Mouse (Mus musculus) Patski (cell line): Measurements from ENCODE around the gene Map2k1. TPM values are rescaled to one million over a fixed set of nuclear protein-coding genes. Genes with fewer than 3 reads are reported as not detected.
"Not testable (repeated sequence)": the region's sequence is repeated elsewhere in the genome, so short reads cannot be mapped to it uniquely, and the experiment has no call there.

Experiments
- ATAC-seq: fragments of 100-300 bp; one replicate; pipeline ENCODE4 v1.8.0; 2021
- CTCF ChIA-PET: fragments of 350-600 bp; sonication (Branson Sonifier 250); formaldehyde crosslinking; loops from one replicate; lab custom pipeline; 2022; ENCODE audit warnings: inconsistent platforms; lab: Charles Lee
- POLR2A ChIA-PET: fragments of 350-600 bp; sonication (Branson Sonifier 250); formaldehyde crosslinking; loops from one replicate; lab custom pipeline; 2022; ENCODE audit warnings: antibody characterized with exemption, inconsistent platforms; lab: Charles Lee
- DNase-seq: peaks from one replicate; pipeline ENCODE4 v3.0.0-alpha.2; 2011; ENCODE audit warnings: low read depth, low spot score
- H3K27me3 ChIP-seq: fragments of 371-371 bp; one replicate; pipeline ENCODE4 v1.5.1; 2021
- CTCF ChIP-seq: fragments of 100-300 bp; IDR thresholded peaks from one replicate; pipeline ENCODE4 v1.5.1; 2021
- in situ Hi-C: fragments of 300-500 bp; cut with MboI; formaldehyde crosslinking; loops from 3 replicates; pipeline ENCODE4 v1.11.1; 2018; ENCODE audit warnings: low pct_unique_long_range_greater_than_20kb, mixed read lengths
- polyA plus RNA-seq: library from polyadenylated mRNA; unstranded; gene quantifications from one replicate; pipeline ENCODE4 v1.2.3, GENCODE M21; 2021

Map2k1 gene
- polyA plus RNA-seq, 1 experiment from 2014 or later, result 115 TPM

DNA sequence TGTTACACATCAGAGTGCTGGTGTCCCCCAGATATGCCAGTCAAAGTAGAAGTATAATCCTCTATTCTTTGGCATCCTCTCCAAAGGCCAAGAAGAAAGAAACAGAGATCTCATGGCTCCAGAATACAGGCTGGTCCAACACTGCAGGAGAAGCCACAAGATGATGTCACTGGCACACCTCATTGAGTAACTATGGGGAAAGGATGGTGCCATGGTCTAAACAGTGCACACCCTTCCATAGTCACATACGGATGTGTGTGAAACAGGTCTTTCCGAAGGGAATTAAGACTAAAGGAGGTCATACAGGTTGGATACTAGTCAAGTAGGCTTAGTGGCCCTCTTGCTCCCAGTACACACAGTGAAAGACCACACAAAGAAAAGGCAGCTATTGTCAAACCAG is 36.8 kb downstream of the Map2k1 start:
- POLR2A ChIA-PET, result interaction anchor here (1.3 kb wide), 1 partner anchor 14 kb away, joined by 4 read pairs; no protein-coding TSS in a partner anchor
- in situ Hi-C loops, result no loop called here

GRCm38 (mm10) chr9:64216090-64216489 is 37.3 kb downstream of the Map2k1 start:
- ATAC-seq, result no peak
- TF ChIP-seq CTCF, result no peak
- no peak for DNase-seq
- no peaks in the 10 kb centered on the region for H3K27me3 ChIP-seq
- in situ Hi-C loops, result no loop called here
- CTCF ChIA-PET, result interaction anchor here (1.9 kb wide), 1 partner anchor 8 kb away, joined by 6 read pairs; no protein-coding TSS in a partner anchor
- POLR2A ChIA-PET, result interaction anchor here (1.3 kb wide), 1 partner anchor 14 kb away, joined by 4 read pairs; no protein-coding TSS in a partner anchor

More for the DNA sequence above, 36.8 kb downstream of the Map2k1 start:
- DNase-seq, result no peak
- H3K27me3 ChIP-seq, result no peaks in the 10 kb centered on the region
- no peak for ATAC-seq
- CTCF ChIA-PET, result interaction anchor here (1.9 kb wide), 1 partner anchor 9 kb away, joined by 6 read pairs; no protein-coding TSS in a partner anchor
- no peak for TF ChIP-seq CTCF

GRCm38 (mm10) chr9:64214452-64214851 is 39.0 kb downstream of the Map2k1 start:
- H3K27me3 ChIP-seq, result no peaks in the 10 kb centered on the region
- no peak for TF ChIP-seq CTCF
- ChIA-PET POLR2A (interaction anchor here (1.4 kb wide), 1 partner anchor 38 kb away, joined by 6 read pairs; no protein-coding TSS in a partner anchor), CTCF (interaction anchor here (0.8 kb wide), 1 partner anchor 9 kb away, joined by 3 read pairs; no protein-coding TSS in a partner anchor)
- ATAC-seq (no peak), DNase-seq (no peak)
- in situ Hi-C loops, result no loop called here

DNA sequence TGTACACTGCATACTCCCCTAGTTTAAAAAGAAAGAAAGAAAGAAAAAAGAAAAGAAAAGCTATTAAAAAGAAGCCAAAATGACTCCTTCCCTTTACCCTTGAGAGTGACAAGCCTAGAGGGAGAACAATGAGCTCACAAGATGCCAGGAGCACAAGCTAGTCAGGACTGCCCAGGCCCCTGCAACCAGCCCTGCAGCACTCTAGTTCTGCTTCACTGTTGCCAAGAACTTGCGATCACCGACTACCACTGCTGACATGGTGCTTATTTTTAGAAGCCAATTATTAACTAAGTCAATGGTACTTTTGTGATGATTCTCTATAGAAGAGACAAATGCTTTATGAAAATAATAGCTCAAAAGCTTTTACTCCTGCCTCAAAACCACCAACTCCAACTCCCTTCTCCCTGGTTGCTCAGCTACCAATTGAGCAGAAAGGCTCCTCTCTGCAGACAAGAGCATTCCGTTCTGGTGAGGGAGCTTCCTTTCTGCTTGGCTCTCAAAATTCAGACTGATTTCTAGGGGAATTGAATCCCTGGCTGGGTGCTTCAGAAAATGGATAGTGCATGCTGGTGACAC is 45.8 kb downstream of the Map2k1 start:
- H3K27me3 ChIP-seq, result no peaks in the 10 kb centered on the region
- ChIA-PET CTCF (interaction anchor here (1.0 to 2.9 kb wide), 5 partner anchors 10 to 825 kb away, joined by 3 to 13 read pairs (median 6); partner anchors contain the start of genes Map2k1 and Snapc5), POLR2A (interaction anchor here (1.0 to 1.3 kb wide), 2 partner anchors 16 to 46 kb away, joined by 3 to 4 read pairs; partner anchors contain the start of gene Map2k1)
- DNase-seq (peak; percentile 58), ATAC-seq (peak; percentile 47)
- in situ Hi-C loops, result loop anchor here (10.0 kb wide), 1 partner anchor 407 kb away; no protein-coding TSS in a partner anchor
- no peak for TF ChIP-seq CTCF

DNA sequence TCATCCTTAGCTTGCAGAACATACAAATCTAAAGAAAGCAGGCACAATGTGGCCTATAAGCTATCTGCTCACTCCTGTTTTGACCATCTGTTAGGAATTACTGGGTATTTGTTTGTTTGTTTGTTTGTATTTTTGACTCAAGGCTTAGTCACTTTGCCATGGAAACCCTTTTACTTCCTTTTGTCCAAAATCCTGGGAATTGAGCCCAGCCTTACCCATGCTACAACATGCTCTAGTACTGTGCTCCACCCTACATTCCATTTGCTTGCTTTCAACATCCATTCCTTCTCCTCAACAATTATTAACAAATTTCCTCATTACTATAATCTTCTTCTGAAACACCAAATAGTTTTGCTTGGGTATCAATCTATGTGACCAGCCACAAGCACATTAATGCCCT is 50.6 kb downstream of the Map2k1 start:
- CTCF ChIA-PET, result interaction anchor here (0.9 to 1.5 kb wide), 3 partner anchors 12 to 21 kb away, joined by 4 to 5 read pairs (median 4); no protein-coding TSS in a partner anchor
- TF ChIP-seq CTCF, result no peak
- ATAC-seq (no peak), DNase-seq (no peak)
- in situ Hi-C loops, result loop anchor here (10.0 kb wide), 1 partner anchor 412 kb away; no protein-coding TSS in a partner anchor
- POLR2A ChIA-PET, result interaction anchor here (1.6 kb wide), 1 partner anchor 14 kb away, joined by 4 read pairs; no protein-coding TSS in a partner anchor
- no peaks in the 10 kb centered on the region for H3K27me3 ChIP-seq

DNA sequence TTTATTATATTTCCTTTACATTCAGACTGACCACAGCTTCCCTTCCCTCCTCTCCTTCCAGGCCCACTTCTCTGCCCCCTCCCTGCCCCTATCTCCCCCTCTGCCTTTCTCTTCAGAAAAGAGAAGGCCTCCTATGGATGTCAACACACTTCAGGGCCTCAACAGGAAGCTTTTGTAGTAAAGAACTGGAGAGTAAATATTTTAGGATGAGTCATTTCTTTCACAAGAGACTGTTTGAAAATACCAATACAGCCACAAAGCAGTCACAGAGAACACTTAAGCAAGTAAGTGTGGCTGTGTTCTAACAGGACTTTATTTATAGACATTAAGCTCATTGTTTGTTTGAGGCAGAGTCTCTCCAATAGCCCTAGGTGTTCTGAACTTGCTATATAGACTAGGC is 51.1 kb downstream of the Map2k1 start:
- TF ChIP-seq CTCF, result no peak

DNA sequence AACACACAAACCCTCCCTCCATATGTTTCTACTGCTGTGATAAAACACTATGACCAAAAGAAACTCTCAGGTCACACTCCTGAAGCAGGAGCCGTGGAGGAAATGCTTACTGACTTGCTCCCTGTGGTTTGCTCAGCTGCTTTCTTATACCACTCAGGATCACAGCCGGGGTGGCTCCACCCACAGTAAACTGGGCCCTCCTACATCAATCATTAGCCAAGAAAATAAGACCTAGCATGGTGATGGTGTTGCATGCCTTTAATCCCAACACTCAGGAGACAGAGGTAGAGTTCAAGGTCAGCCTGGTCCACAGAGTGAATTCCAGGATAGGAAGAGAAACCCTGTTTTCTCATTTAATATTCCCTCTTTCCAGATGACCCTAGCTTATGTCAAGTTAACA is 53.5 kb downstream of the Map2k1 start:
- ChIA-PET POLR2A (no interaction called here), CTCF (no interaction called here)
- in situ Hi-C loops, result loop anchor here (10.0 kb wide), 1 partner anchor 415 kb away; no protein-coding TSS in a partner anchor
- ATAC-seq (no peak), DNase-seq (no peak)
- no peaks in the 10 kb centered on the region for H3K27me3 ChIP-seq
- no peak for TF ChIP-seq CTCF

More for the DNA sequence above, 51.1 kb downstream of the Map2k1 start:
- DNase-seq (no peak), ATAC-seq (peak; percentile 51)
- H3K27me3 ChIP-seq, result no peaks in the 10 kb centered on the region
- POLR2A ChIA-PET, result interaction anchor here (1.6 kb wide), 1 partner anchor 14 kb away, joined by 4 read pairs; no protein-coding TSS in a partner anchor
- in situ Hi-C loops, result loop anchor here (10.0 kb wide), 1 partner anchor 412 kb away; no protein-coding TSS in a partner anchor
- CTCF ChIA-PET, result interaction anchor here (0.9 to 1.5 kb wide), 2 partner anchors 12 to 21 kb away, joined by 4 to 5 read pairs; no protein-coding TSS in a partner anchor

DNA sequence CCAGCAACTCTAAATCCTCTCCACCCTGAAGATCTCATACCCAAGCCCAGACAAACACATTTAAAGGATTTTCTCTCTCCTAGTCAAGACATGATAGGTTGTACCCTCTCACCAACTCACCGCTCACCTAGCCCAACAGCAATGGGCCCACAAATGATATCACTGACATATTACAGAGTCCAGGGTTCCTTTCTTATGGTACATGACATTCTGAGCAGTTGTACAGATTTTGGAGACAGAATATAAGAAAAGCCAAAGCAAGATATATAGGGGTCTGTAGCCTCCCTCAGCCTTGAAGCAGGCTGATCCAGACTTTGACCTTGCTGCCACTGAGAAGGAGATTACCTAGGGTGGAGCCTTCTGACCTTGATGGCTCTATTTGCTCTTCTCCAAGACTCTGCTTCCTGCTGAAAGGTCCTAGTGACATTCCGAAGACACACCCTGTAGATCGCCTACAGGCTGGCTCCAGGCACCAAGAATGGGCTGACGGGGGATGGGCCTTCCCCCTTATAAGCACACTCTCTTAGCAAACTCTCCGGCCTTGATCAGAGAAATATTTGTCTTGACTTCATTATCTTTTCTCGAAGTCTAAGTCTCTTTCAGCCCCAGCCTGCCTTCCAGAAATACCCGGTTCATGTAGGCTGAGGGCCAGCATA is 54.5 kb downstream of the Map2k1 start:
- in situ Hi-C loops, ATAC-seq, H3K27me3 ChIP-seq, DNase-seq: not testable (repeated sequence)
- CTCF ChIA-PET, result interaction anchor here (2.1 kb wide), 1 partner anchor 18 kb away, joined by 6 read pairs; no protein-coding TSS in a partner anchor
- POLR2A ChIA-PET, result interaction anchor here (1.7 kb wide), 1 partner anchor 54 kb away, joined by 4 read pairs; no protein-coding TSS in a partner anchor

DNA sequence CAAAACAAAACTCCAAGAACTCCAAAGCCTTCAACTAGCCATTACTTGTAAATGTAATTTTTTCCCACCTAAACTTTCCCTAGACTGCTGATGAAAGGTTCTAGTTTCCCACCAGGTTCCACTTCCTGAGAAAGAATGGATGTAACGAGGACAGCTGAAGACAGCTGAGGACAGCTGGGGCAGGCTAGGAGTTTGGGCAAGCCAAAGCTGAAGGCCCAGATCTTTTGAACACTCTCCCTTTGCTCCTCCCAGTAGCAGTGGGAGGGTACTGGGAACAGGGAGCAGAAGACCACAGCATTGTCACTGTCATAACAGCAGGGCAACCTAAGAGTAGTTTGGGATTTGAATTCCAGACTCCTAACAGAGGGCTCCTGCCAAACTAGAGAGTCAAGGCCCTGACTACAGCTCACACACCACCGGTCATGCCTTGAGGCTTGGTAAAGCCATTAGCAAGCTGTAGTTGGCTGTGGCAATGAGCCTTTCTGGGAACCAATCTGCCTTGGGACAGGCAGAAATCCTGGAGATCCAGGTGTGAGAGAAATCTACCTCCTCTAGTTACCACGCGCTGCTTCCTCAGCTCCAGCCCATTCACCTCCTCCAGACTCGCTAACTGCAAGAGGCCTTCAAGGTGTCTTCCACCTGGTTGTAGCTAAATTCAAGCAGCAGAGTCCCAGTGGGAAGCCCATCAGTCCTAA is 55.2 kb downstream of the Map2k1 start:
- in situ Hi-C loops, result no loop called here
- CTCF ChIA-PET, result interaction anchor here (0.9 to 2.1 kb wide), 2 partner anchors 14 to 18 kb away, joined by 3 to 6 read pairs; no protein-coding TSS in a partner anchor

More for the DNA sequence above, 55.2 kb downstream of the Map2k1 start:
- no peaks in the 10 kb centered on the region for H3K27me3 ChIP-seq
- POLR2A ChIA-PET, result interaction anchor here (0.7 to 1.7 kb wide), 2 partner anchors 55 to 63 kb away, joined by 3 to 4 read pairs; no protein-coding TSS in a partner anchor
- DNase-seq (no peak), ATAC-seq (no peak)
- no peak for TF ChIP-seq CTCF
